Mouse (Mus musculus) heart, embryonic 11.5 days (tissue): ENCODE data around the gene Naga. TPM values are rescaled to one million over a fixed set of nuclear protein-coding genes. Genes with fewer than 3 reads are reported as not detected.

Source experiments
- ATAC-seq: fragments of 200-750 bp; cut with Nextera tagmentation; replicated peaks from 2 replicates; pipeline ENCODE4 v1.8.0; 2017; ENCODE audit warnings: moderate library complexity; ENCODE audit not compliant: insufficient number of reproducible peaks, low FRiP score, low TSS enrichment
- H3K27ac ChIP-seq: fragments of 300-500 bp; sonication (generic); 2 replicates; pipeline ENCODE4 v1.5.1; 2014; ENCODE audit warnings: mild to moderate bottlenecking, low read depth, low read length
- H3K27me3 ChIP-seq: fragments of 300-500 bp; sonication (generic); 2 replicates; pipeline ENCODE4 v1.6.1; 2014; ENCODE audit warnings: mild to moderate bottlenecking, low read length, mixed read lengths; ENCODE audit not compliant: control insufficient read depth, insufficient read depth
- H3K36me3 ChIP-seq: fragments of 300-500 bp; sonication (generic); 2 replicates; pipeline ENCODE4 v1.6.1; 2014; ENCODE audit warnings: mild to moderate bottlenecking, low read length, moderate library complexity, mixed read lengths; ENCODE audit not compliant: control insufficient read depth, insufficient read depth
- H3K4me1 ChIP-seq: fragments of 300-500 bp; sonication (generic); 2 replicates; pipeline ENCODE4 v1.6.1; 2014; ENCODE audit warnings: low read length; ENCODE audit not compliant: control insufficient read depth, insufficient read depth
- H3K4me2 ChIP-seq: fragments of 300-500 bp; sonication (generic); 2 replicates; pipeline ENCODE4 v1.6.1; 2014; ENCODE audit warnings: mild to moderate bottlenecking, moderate library complexity
- H3K4me3 ChIP-seq: fragments of 300-500 bp; sonication (generic); 2 replicates; pipeline ENCODE4 v1.5.1; 2014; ENCODE audit warnings: low read depth, low read length
- H3K9ac ChIP-seq: fragments of 300-500 bp; sonication (generic); 2 replicates; pipeline ENCODE4 v1.6.1; 2014; ENCODE audit warnings: mild to moderate bottlenecking, low read depth, low read length, moderate library complexity
- H3K9me3 ChIP-seq: fragments of 300-500 bp; sonication (generic); replicated peaks from 2 replicates; pipeline ENCODE4 v1.6.1; 2016; ENCODE audit warnings: low read length; ENCODE audit not compliant: control insufficient read depth
- WGBS: fragments of 180-500 bp; shearing (Covaris S2); extraction: QIAGEN DNeasy Blood & Tissue Kit; methylation state at CpG from one replicate; pipeline ENCODE4 v1.1.7; 2014; ENCODE audit not compliant: insufficient replicate concordance; 5-methylcytosine and 5-hydroxymethylcytosine counted together
- polyA plus RNA-seq: library from polyadenylated mRNA; unstranded; fragments of >200 nt; fragmentation: Nextera tagmentation; extraction: Ambion mirVana; gene quantifications from 2 replicates; pipeline ENCODE4 v1.2.1, GENCODE M21; 2014

The Naga gene
- polyA plus RNA-seq: 33.4 and 38.7 TPM in 2 replicates

GRCm38 (mm10) chr15:82338593-82339112, at the start of gene Naga, which contains the start of the genes Pheta2 and Smdt1:
TSS of gene Naga (minus strand) at chr15:82338925.
TSS of gene Pheta2 (plus strand) at chr15:82338942.
TSS of gene Smdt1 (plus strand) at chr15:82338959.
- Histone ChIP-seq H3K9ac (peak within 1 kb of the TSS; percentile 74), H3K27me3 (no peaks in the 10 kb centered on the region), H3K4me3 (peak within 1 kb of the TSS; percentile 63), H3K9me3 (no peaks in the 10 kb centered on the region), H3K4me2 (peak within 1 kb of the TSS; percentile 83), H3K36me3 (peaks cover 8% of the 10 kb centered on the region), H3K4me1 (peaks cover 34% of the 10 kb centered on the region), H3K27ac (peak within 1 kb of the TSS; percentile 94)
- ATAC-seq: peak; percentile 82
- under 1% methylated on average over 41 of the region's 41 CpGs for WGBS

- ATAC-seq: no peak
- Histone ChIP-seq H3K27me3 (no peaks in the 10 kb centered on the region), H3K4me1 (peaks cover 3% of the 10 kb centered on the region), H3K4me3 (no peak overlapping the region), H3K9ac (no peak overlapping the region), H3K9me3 (no peaks in the 10 kb centered on the region), H3K36me3 (no peaks in the 10 kb centered on the region), H3K27ac (no peak overlapping the region), H3K4me2 (no peak overlapping the region)
- 81% methylated on average over 2 of the region's 2 CpGs for WGBS
Measured at GRCm38 (mm10) chr15:82385729-82386128, 47.0 kb upstream of the Naga start.

- no peak overlapping the region for H3K4me2 ChIP-seq
- no peak overlapping the region for H3K27ac ChIP-seq
- no peak overlapping the region for H3K4me3 ChIP-seq
- H3K9me3 ChIP-seq: no peaks in the 10 kb centered on the region
- no peaks in the 10 kb centered on the region for H3K36me3 ChIP-seq
- 83% methylated on average over 2 of the region's 2 CpGs for WGBS
- ATAC-seq: no peak
- H3K9ac ChIP-seq: no peak overlapping the region
- peaks cover 10% of the 10 kb centered on the region for H3K4me1 ChIP-seq
- no peaks in the 10 kb centered on the region for H3K27me3 ChIP-seq
Measured at GRCm38 (mm10) chr15:82382441-82382840, 43.7 kb upstream of the Naga start.

GRCm38 (mm10) chr15:82380714-82381062, 42.0 kb upstream of the Naga start:
- peak overlapping the region; percentile 61; the same call in 1 of the 2 replicates for H3K9ac ChIP-seq
- ATAC-seq: no peak

GRCm38 (mm10) chr15:82379871-82380713, 41.4 kb upstream of the Naga start, which contains the start of gene Cyp2d22:
TSS of gene Cyp2d22 (minus strand) at chr15:82380260.
- peak; percentile 83 for ATAC-seq
- Histone ChIP-seq H3K9ac (peak within 1 kb of the TSS; percentile 61), H3K4me3 (peak within 1 kb of the TSS; percentile 50), H3K4me1 (peaks cover 10% of the 10 kb centered on the region), H3K27me3 (no peaks in the 10 kb centered on the region), H3K4me2 (peak within 1 kb of the TSS; percentile 82), H3K36me3 (no peaks in the 10 kb centered on the region), H3K27ac (no peak within 1 kb of the TSS), H3K9me3 (no peaks in the 10 kb centered on the region)
- WGBS: under 1% methylated on average over 18 of the region's 24 CpGs

More at GRCm38 (mm10) chr15:82380714-82381062, 42.0 kb upstream of the Naga start:
- Histone ChIP-seq H3K4me3 (peak overlapping the region; percentile 50), H3K27ac (no peak overlapping the region), H3K4me2 (peak overlapping the region; percentile 82), H3K27me3 (no peaks in the 10 kb centered on the region), H3K9me3 (no peaks in the 10 kb centered on the region), H3K36me3 (no peaks in the 10 kb centered on the region), H3K4me1 (peaks cover 10% of the 10 kb centered on the region)
- 37% methylated on average over 7 of the region's 7 CpGs for WGBS

- peak overlapping the region; percentile 50 for H3K4me3 ChIP-seq
- no peaks in the 10 kb centered on the region for H3K36me3 ChIP-seq
- peaks cover 10% of the 10 kb centered on the region for H3K4me1 ChIP-seq
- no peaks in the 10 kb centered on the region for H3K27me3 ChIP-seq
- no peaks in the 10 kb centered on the region for H3K9me3 ChIP-seq
- H3K27ac ChIP-seq: no peak overlapping the region
- WGBS: 11% methylated on average over 7 of the region's 7 CpGs
- H3K4me2 ChIP-seq: peak overlapping the region; percentile 82
- peak overlapping the region; percentile 44 for H3K9ac ChIP-seq
- ATAC-seq: 0 out of 2 replicates have a peak, but pooled peaks have one; percentile 6
Measured at GRCm38 (mm10) chr15:82379511-82379870, 40.8 kb upstream of the Naga start.

GRCm38 (mm10) chr15:82378261-82379180, 39.8 kb upstream of the Naga start:
- ATAC-seq: no peak
- Histone ChIP-seq H3K27ac (no peak overlapping the region), H3K9me3 (no peaks in the 10 kb centered on the region), H3K9ac (no peak overlapping the region), H3K4me1 (peaks cover 10% of the 10 kb centered on the region), H3K4me3 (no peak overlapping the region), H3K27me3 (no peaks in the 10 kb centered on the region), H3K4me2 (peak overlapping the region; percentile 11; the same call in 1 of the 2 replicates), H3K36me3 (no peaks in the 10 kb centered on the region)
- 46% methylated on average over 15 of the region's 15 CpGs for WGBS

GRCm38 (mm10) chr15:82377701-82378100, 39.0 kb upstream of the Naga start:
- ATAC-seq: no peak

More at GRCm38 (mm10) chr15:82377701-82378100, 39.0 kb upstream of the Naga start:
- 71% methylated on average over 5 of the region's 5 CpGs for WGBS
- Histone ChIP-seq H3K27me3 (no peaks in the 10 kb centered on the region), H3K9me3 (no peaks in the 10 kb centered on the region), H3K4me2 (no peak overlapping the region), H3K4me3 (no peak overlapping the region), H3K36me3 (no peaks in the 10 kb centered on the region), H3K9ac (no peak overlapping the region), H3K27ac (no peak overlapping the region), H3K4me1 (peaks cover 10% of the 10 kb centered on the region)
